Mouse (Mus musculus): Measurements from ENCODE around the gene Ncam2.

Ncam2 gene

GRCm38 (mm10) chr16:81200201-81201071, at the start of gene Ncam2:
TSS of gene Ncam2 (plus strand) at chr16:81200697.
- no peak for DNase-seq (ENCODE audit: low spot score in 2 of 2)

- no peak for DNase-seq (ENCODE audit: low spot score in 2 of 2)
Measured at GRCm38 (mm10) chr16:81170828-81171227, 29.7 kb upstream of the Ncam2 start.

- no peak for DNase-seq (ENCODE audit: low spot score in 2 of 2)
Measured at GRCm38 (mm10) chr16:81175302-81175943, 25.1 kb upstream of the Ncam2 start.

- DNase-seq (ENCODE audit: low spot score in 2 of 2): no peak
Measured at GRCm38 (mm10) chr16:81179801-81180200, 20.7 kb upstream of the Ncam2 start.

GRCm38 (mm10) chr16:81187579-81188179, 12.8 kb upstream of the Ncam2 start:
- no peak for DNase-seq (ENCODE audit: low spot score in 2 of 2)

GRCm38 (mm10) chr16:81191621-81192020, 8.9 kb upstream of the Ncam2 start:
- DNase-seq (ENCODE audit: low spot score in 2 of 2): no peak

- DNase-seq (ENCODE audit: low spot score in 2 of 2): no peak
Measured at GRCm38 (mm10) chr16:81192607-81193006, 7.9 kb upstream of the Ncam2 start.

- DNase-seq (ENCODE audit: low spot score in 2 of 2): no peak
Measured at GRCm38 (mm10) chr16:81199467-81199866, 1.0 kb upstream of the Ncam2 start.

GRCm38 (mm10) chr16:81201471-81201870, 974 bp downstream of the Ncam2 start:
- DNase-seq (ENCODE audit: low spot score in 2 of 2): no peak

- DNase-seq (ENCODE audit: low spot score in 2 of 2): no peak
Measured at GRCm38 (mm10) chr16:81201992-81202391, 1.5 kb downstream of the Ncam2 start.

- no peak for DNase-seq (ENCODE audit: low spot score in 2 of 2)
Measured at GRCm38 (mm10) chr16:81202721-81203161, 2.2 kb downstream of the Ncam2 start.

- DNase-seq (ENCODE audit: low spot score in 2 of 2): no peak
Measured at GRCm38 (mm10) chr16:81204405-81205034, 4.0 kb downstream of the Ncam2 start.

GRCm38 (mm10) chr16:81221176-81221575, 20.7 kb downstream of the Ncam2 start:
- DNase-seq (ENCODE audit: low spot score in 2 of 2): no peak

- no peak for DNase-seq (ENCODE audit: low spot score in 2 of 2)
Measured at GRCm38 (mm10) chr16:81223841-81224240, 23.3 kb downstream of the Ncam2 start.

GRCm38 (mm10) chr16:81224253-81224652, 23.8 kb downstream of the Ncam2 start:
- DNase-seq (ENCODE audit: low spot score in 2 of 2): no peak

GRCm38 (mm10) chr16:81254875-81255274, 54.4 kb downstream of the Ncam2 start:
- no peak for DNase-seq (ENCODE audit: low spot score in 2 of 2)

GRCm38 (mm10) chr16:81260429-81260828, 59.9 kb downstream of the Ncam2 start:
- DNase-seq (ENCODE audit: low spot score in 2 of 2): no peak

GRCm38 (mm10) chr16:81273597-81274360, 73.3 kb downstream of the Ncam2 start:
- DNase-seq (ENCODE audit: low spot score in 2 of 2): no peak

GRCm38 (mm10) chr16:81284241-81284640, 83.7 kb downstream of the Ncam2 start:
- no peak for DNase-seq (ENCODE audit: low spot score in 2 of 2)

GRCm38 (mm10) chr16:81284859-81285837, 84.7 kb downstream of the Ncam2 start:
- DNase-seq (ENCODE audit: low spot score in 2 of 2): no peak
